Mouse (Mus musculus) C2C12 (cell line): ENCODE data around the gene Sptbn1. TPM values are rescaled to one million over a fixed set of nuclear protein-coding genes. Genes with fewer than 3 reads are reported as not detected.
A peak's percentile ranks its signal among the peaks of the same experiment; 100 is the strongest.

Experiments used
- H3K27me3 ChIP-seq: one replicate; pipeline ENCODE4 v1.6.1; 2011; ENCODE audit not compliant: control insufficient read depth, insufficient read depth, insufficient read length
- H3K36me3 ChIP-seq: one replicate; pipeline ENCODE4 v1.6.1; 2011; ENCODE audit not compliant: control insufficient read depth, insufficient read depth
- H3K4me3 ChIP-seq: one replicate; pipeline ENCODE4 v1.5.1; 2011; ENCODE audit warnings: mild to moderate bottlenecking, control low read depth; ENCODE audit not compliant: poor library complexity, insufficient read depth, severe bottlenecking
- H3K79me2 ChIP-seq: one replicate; pipeline ENCODE4 v1.6.1; 2011; ENCODE audit not compliant: control insufficient read depth, insufficient read depth
- H3K79me3 ChIP-seq: one replicate; pipeline ENCODE4 v1.6.1; 2011; ENCODE audit warnings: low read depth, control low read depth
- H3ac ChIP-seq: one replicate; pipeline ENCODE3; 2011; ENCODE audit warnings: low read depth; ENCODE audit not compliant: control insufficient read depth, insufficient read length
- CEBPB ChIP-seq: IDR thresholded peaks from one replicate; pipeline ENCODE4 v1.6.1; 2011; ENCODE audit warnings: low read depth, mild to moderate bottlenecking, control low read depth, moderate library complexity
- CTCF ChIP-seq: IDR thresholded peaks from one replicate; pipeline ENCODE4 v1.5.1; 2011; ENCODE audit not compliant: control insufficient read depth, insufficient read depth, insufficient read length
- FOSL1 ChIP-seq: IDR thresholded peaks from one replicate; pipeline ENCODE4 v1.8.0; 2011; ENCODE audit warnings: mild to moderate bottlenecking, low read length; ENCODE audit not compliant: poor library complexity, insufficient read depth, severe bottlenecking
- MAX ChIP-seq: IDR thresholded peaks from one replicate; pipeline ENCODE4 v1.6.1; 2011; ENCODE audit warnings: mild to moderate bottlenecking, control low read depth
- MYOD1 ChIP-seq: IDR thresholded peaks from one replicate; pipeline ENCODE4 v1.6.1; 2011; ENCODE audit warnings: low read depth; ENCODE audit not compliant: control insufficient read depth, insufficient read length
- MYOG ChIP-seq: IDR thresholded peaks from one replicate; pipeline ENCODE4 v1.6.1; 2011; ENCODE audit not compliant: control insufficient read depth, insufficient read length; ENCODE audit errors: extremely low read depth
- USF1 ChIP-seq: IDR thresholded peaks from one replicate; pipeline ENCODE4 v1.6.1; 2011; ENCODE audit warnings: low read depth, mild to moderate bottlenecking, control low read depth, moderate library complexity
- polyA plus RNA-seq: library from polyadenylated mRNA; unstranded; fragments of >200 nt; fragmentation: generic; extraction: Trizol; gene quantifications from one replicate; pipeline ENCODE4 v1.2.1, GENCODE M21; 2012; ENCODE audit warnings: missing spikeins

The Sptbn1 gene
- polyA plus RNA-seq, 1 experiment = 50.2 TPM

- Histone ChIP-seq H3K27me3 (no peaks in the 10 kb centered on the region), H3K79me2 (no peaks in the 10 kb centered on the region), H3K4me3 (no peak overlapping the region), H3K79me3 (no peaks in the 10 kb centered on the region), H3ac (no peak overlapping the region), H3K36me3 (peaks cover 85% of the 10 kb centered on the region)
- TF ChIP-seq MAX (no peak), USF1 (peak; percentile 30)
Measured at GRCm38 (mm10) chr11:30148378-30148777, 119.6 kb downstream of the Sptbn1 start.

GRCm38 (mm10) chr11:30147882-30148281 lies 120.1 kb downstream of the Sptbn1 start:
- no peaks in the 10 kb centered on the region for H3K79me3 ChIP-seq
- no peak overlapping the region for H3K4me3 ChIP-seq
- H3K36me3 ChIP-seq = peaks cover 85% of the 10 kb centered on the region
- H3K27me3 ChIP-seq = no peaks in the 10 kb centered on the region
- no peaks in the 10 kb centered on the region for H3K79me2 ChIP-seq
- no peak overlapping the region for H3ac ChIP-seq
- TF ChIP-seq FOSL1 = no peak
- TF ChIP-seq CEBPB = no peak
- no peak for TF ChIP-seq USF1
- no peak for TF ChIP-seq CTCF
- no peak for TF ChIP-seq MYOG
- TF ChIP-seq MYOD1 = no peak
- no peak for TF ChIP-seq MAX

DNA sequence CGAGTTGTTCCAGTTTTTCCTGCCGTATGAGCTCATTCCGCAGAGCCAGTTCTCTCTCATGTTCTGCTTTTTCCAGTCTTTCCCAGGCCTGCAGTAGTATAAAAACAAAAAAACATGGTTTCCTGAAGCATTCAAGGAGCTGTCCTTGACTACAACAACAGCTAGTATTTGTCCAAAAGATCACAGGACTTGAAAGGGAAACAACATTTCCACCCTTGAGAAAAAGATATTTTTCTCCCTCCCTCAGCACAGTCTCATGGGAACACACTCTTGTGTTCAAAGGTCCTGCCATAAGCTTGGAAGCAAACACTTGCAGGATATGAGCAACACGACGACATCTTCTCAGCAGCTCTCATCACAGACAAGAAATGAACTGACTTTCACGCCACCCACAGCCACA lies 124.9 kb downstream of the Sptbn1 start:
- no peak for TF ChIP-seq CTCF
- TF ChIP-seq FOSL1 = no peak
- no peak for TF ChIP-seq MAX
- TF ChIP-seq USF1 = no peak
- no peak for TF ChIP-seq CEBPB
- no peak for TF ChIP-seq MYOD1
- TF ChIP-seq MYOG = no peak
- Histone ChIP-seq H3ac (no peak overlapping the region), H3K79me3 (no peaks in the 10 kb centered on the region), H3K4me3 (no peak overlapping the region), H3K27me3 (no peaks in the 10 kb centered on the region), H3K36me3 (peaks cover 89% of the 10 kb centered on the region), H3K79me2 (no peaks in the 10 kb centered on the region)

- Histone ChIP-seq H3K27me3 (no peaks in the 10 kb centered on the region), H3K36me3 (peaks cover 90% of the 10 kb centered on the region), H3K4me3 (no peak overlapping the region), H3ac (no peak overlapping the region), H3K79me3 (no peaks in the 10 kb centered on the region), H3K79me2 (no peaks in the 10 kb centered on the region)
- TF ChIP-seq MYOG (no peak), CEBPB (no peak), MYOD1 (no peak), CTCF (no peak), MAX (no peak), FOSL1 (no peak), USF1 (no peak)
Measured at GRCm38 (mm10) chr11:30139165-30139826, 128.7 kb downstream of the Sptbn1 start.

- H3K36me3 ChIP-seq = peaks cover 88% of the 10 kb centered on the region
- H3K79me3 ChIP-seq = no peaks in the 10 kb centered on the region
- no peaks in the 10 kb centered on the region for H3K27me3 ChIP-seq
- H3K79me2 ChIP-seq = no peaks in the 10 kb centered on the region
- TF ChIP-seq MYOG (no peak), USF1 (no peak), MYOD1 (no peak), MAX (no peak), CTCF (no peak), CEBPB (no peak), FOSL1 (no peak)
- no peak overlapping the region for H3ac ChIP-seq
- no peak overlapping the region for H3K4me3 ChIP-seq
Measured at GRCm38 (mm10) chr11:30137081-30137480, 130.9 kb downstream of the Sptbn1 start.

- no peaks in the 10 kb centered on the region for H3K79me3 ChIP-seq
- no peaks in the 10 kb centered on the region for H3K27me3 ChIP-seq
- H3K79me2 ChIP-seq = no peaks in the 10 kb centered on the region
- H3K4me3 ChIP-seq = no peak overlapping the region
- TF ChIP-seq MYOD1 (no peak), MYOG (no peak), FOSL1 (no peak), CTCF (no peak), USF1 (no peak), MAX (no peak), CEBPB (no peak)
- H3K36me3 ChIP-seq = peaks cover 88% of the 10 kb centered on the region
- no peak overlapping the region for H3ac ChIP-seq
Measured at GRCm38 (mm10) chr11:30134058-30134457, 133.9 kb downstream of the Sptbn1 start.
